Mouse (Mus musculus) cerebellum, adult 9-10 months (tissue): ENCODE results near the gene Lrrc36.

Source experiments
- DNase-seq: peaks from one replicate; pipeline ENCODE4 v3.0.0; 2022

The Lrrc36 gene

GRCm38 (mm10) chr8:105484392-105484791 lies 71.0 kb downstream of the Lrrc36 start:
- no peak for DNase-seq

- DNase-seq = no peak
Measured at GRCm38 (mm10) chr8:105488082-105488481, 74.7 kb downstream of the Lrrc36 start.

- DNase-seq = no peak
Measured at GRCm38 (mm10) chr8:105489281-105489680, 75.9 kb downstream of the Lrrc36 start.

GRCm38 (mm10) chr8:105493495-105493894 lies 80.1 kb downstream of the Lrrc36 start:
- no peak for DNase-seq

- DNase-seq = no peak
Measured at GRCm38 (mm10) chr8:105494566-105494965, 81.2 kb downstream of the Lrrc36 start.

GRCm38 (mm10) chr8:105495350-105496302 lies 82.3 kb downstream of the Lrrc36 start:
- DNase-seq = no peak

GRCm38 (mm10) chr8:105496439-105497180 lies 83.2 kb downstream of the Lrrc36 start, which contains the start of gene Zdhhc1:
Zdhhc1 (minus strand) TSS chr8:105496902.
- DNase-seq = peak; percentile 87

- DNase-seq = no peak
Measured at GRCm38 (mm10) chr8:105499787-105500186, 86.4 kb downstream of the Lrrc36 start.

- no peak for DNase-seq
Measured at GRCm38 (mm10) chr8:105504617-105505016, 91.2 kb downstream of the Lrrc36 start.

GRCm38 (mm10) chr8:105506977-105507376 lies 93.6 kb downstream of the Lrrc36 start:
- no peak for DNase-seq

- DNase-seq = no peak
Measured at GRCm38 (mm10) chr8:105508758-105509157, 95.4 kb downstream of the Lrrc36 start.

- no peak for DNase-seq
Measured at GRCm38 (mm10) chr8:105509997-105510735, 96.8 kb downstream of the Lrrc36 start.
